Mouse (Mus musculus) cerebellum, adult 2 months (tissue): ENCODE measurements at regions not wholly inside any gene's neighbourhood (a gene's known extent, or its start where the extent isn't known, plus 50 kb on each side); places are given as distances from the start of the nearest gene placed in this dataset.

ENCODE experiments used
- DNase-seq, 2 experiments: peaks; one replicate each; pipeline ENCODE4 v3.0.0; 2021
- H3K27ac ChIP-seq: fragments of 200-500 bp; 2 replicates; pipeline ENCODE4 v1.5.1; 2012; ENCODE audit warnings: low read length, control low read depth, inconsistent platforms; ENCODE audit not compliant: insufficient read depth
- H3K27me3 ChIP-seq: fragments of 200-500 bp; 2 replicates; pipeline ENCODE4 v1.6.1; 2012; ENCODE audit warnings: inconsistent platforms, mild to moderate bottlenecking, low read length, moderate library complexity; ENCODE audit not compliant: control insufficient read depth, insufficient read depth
- H3K4me1 ChIP-seq: fragments of 200-500 bp; 2 replicates; pipeline ENCODE4 v1.6.1; 2011; ENCODE audit warnings: low read length; ENCODE audit not compliant: control insufficient read depth, insufficient read depth
- H3K4me3 ChIP-seq: fragments of 200-500 bp; replicated peaks from 2 replicates; pipeline ENCODE3; 2011; ENCODE audit warnings: mild to moderate bottlenecking, low read depth, low read length, control low read depth; ENCODE audit not compliant: insufficient read depth
- CTCF ChIP-seq: fragments of 200-500 bp; IDR thresholded peaks from 2 replicates; pipeline ENCODE4 v1.5.1; 2011; ENCODE audit warnings: low read depth, mild to moderate bottlenecking, control low read depth, low read length, moderate library complexity, borderline replicate concordance; ENCODE audit not compliant: insufficient read depth
- POLR2A ChIP-seq: fragments of 200-500 bp; IDR thresholded peaks from 2 replicates; pipeline ENCODE4 v1.6.1; 2011; ENCODE audit warnings: low read length, control low read depth, borderline replicate concordance; ENCODE audit not compliant: insufficient read depth
- WGBS: fragments of 180-500 bp; shearing (Covaris S2); methylation state at CpG from one replicate; pipeline ENCODE4 v1.1.7; 2018; 5-methylcytosine and 5-hydroxymethylcytosine counted together

- Histone ChIP-seq H3K4me3 (no peak overlapping the region), H3K27me3 (peaks cover 1% of the 10 kb centered on the region; the same call in 1 of the 2 replicates), H3K27ac (no peak overlapping the region), H3K4me1 (no peaks in the 10 kb centered on the region)
- no peak for DNase-seq
- no peak for TF ChIP-seq CTCF
- TF ChIP-seq POLR2A, result no peak
- 20% methylated on average over 10 of the region's 10 CpGs for WGBS
These were observed 319.2 kb upstream of the G2e3 start for GRCm38 (mm10) chr12:51028601-51029174.

DNA sequence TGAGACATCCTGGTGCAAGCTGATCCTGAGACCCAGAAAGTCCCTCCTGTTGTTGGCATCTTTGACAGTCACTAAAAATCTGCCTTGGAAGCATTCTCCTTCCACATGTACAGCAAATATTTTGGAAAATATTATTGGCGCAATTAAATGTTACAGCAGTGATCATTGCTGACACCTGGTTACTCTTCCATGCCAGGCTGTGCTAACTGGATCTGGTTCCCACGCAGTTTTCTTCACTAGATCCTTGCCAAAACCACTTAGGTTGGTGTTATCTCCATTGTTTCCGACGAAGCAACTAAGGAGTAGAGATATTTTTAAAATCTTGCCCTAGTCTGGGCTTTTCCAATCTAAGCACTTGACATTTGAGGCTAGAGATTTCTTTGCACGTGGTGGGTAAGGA, 321.8 kb upstream of the G2e3 start:
- H3K4me1 ChIP-seq, result no peaks in the 10 kb centered on the region
- DNase-seq, result no peak
- H3K4me3 ChIP-seq, result no peak overlapping the region
- H3K27ac ChIP-seq, result no peak overlapping the region
- TF ChIP-seq POLR2A (no peak), CTCF (no peak)
- 42% methylated on average over 5 of the region's 5 CpGs for WGBS
- H3K27me3 ChIP-seq, result peaks cover 1% of the 10 kb centered on the region; the same call in 1 of the 2 replicates

DNA sequence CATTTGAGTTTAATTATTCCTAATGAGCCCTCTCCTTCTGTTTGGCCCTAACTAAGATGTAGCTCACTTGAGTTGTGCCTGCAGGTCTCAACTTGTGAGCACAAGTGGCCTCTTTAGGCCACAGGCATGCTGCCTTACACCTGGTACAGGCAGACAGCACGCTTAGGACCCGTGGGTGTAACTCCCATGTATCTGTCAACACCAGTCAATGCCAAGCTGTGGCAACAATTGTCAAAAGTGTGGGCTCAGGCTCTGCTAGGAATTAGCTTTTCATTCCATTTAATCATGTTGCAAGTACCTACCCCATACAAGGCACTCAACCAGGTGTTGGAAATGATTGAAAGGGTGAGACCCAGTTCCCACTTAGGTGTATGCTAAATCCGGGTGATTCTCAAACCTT, 322.3 kb upstream of the G2e3 start:
- no peak overlapping the region for H3K27ac ChIP-seq
- no peak overlapping the region for H3K4me3 ChIP-seq
- H3K27me3 ChIP-seq, result peaks cover 1% of the 10 kb centered on the region; the same call in 1 of the 2 replicates
- TF ChIP-seq POLR2A, result no peak
- TF ChIP-seq CTCF, result no peak
- no peak for DNase-seq
- H3K4me1 ChIP-seq, result no peaks in the 10 kb centered on the region
- 75% methylated on average over 3 of the region's 3 CpGs for WGBS

DNA sequence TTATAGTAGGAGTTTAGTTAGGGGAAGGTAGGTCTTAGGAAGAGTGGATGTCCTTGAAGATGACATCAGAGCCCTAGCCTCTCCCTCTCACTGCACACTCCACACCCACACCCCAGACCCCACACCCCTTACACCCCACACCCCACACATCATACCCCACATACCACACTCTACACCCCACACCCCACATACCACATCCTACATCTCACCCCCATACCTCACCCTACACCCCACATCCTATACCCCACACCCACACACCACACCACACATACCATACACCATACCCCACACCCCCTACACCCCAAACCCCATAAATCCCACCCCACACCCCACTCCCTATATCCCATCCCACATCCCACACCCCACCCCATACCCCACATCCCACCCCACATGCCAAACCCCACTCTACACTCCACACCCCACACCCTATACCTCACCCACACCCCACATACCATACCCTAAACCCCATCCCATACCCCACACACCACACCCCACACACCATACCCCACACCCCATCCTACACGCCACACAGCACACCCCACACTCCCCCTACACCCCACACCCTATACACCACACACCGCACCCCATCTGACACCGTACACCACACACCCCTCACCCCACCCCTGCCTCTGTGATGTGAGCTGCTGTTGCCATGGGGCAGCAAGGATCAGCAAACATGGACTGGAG, 323.7 kb upstream of the G2e3 start:
- WGBS, result 96% methylated on average over 3 of the region's 3 CpGs

DNA sequence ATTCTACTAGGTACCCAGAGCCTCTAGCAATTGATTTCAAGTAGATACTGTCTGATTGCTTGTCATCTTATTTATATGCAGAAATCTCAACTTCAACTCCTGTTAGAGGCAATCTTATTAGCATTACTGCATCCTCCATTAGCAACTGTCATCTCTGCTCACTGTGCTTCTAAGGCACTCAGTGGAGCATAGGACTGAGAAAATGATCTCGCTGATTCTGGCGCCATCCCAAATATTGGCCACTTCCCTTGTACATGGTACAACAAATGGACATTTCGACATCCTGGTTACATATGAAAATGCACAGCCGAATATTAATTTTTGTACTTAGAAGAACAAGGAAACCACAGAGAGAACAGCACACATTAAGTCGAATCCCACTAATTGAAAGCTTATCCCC, 329.7 kb upstream of the G2e3 start:
- DNase-seq, result no peak
- H3K4me3 ChIP-seq, result no peak overlapping the region
- TF ChIP-seq POLR2A (no peak), CTCF (no peak)
- no peak overlapping the region for H3K27ac ChIP-seq
- 49% methylated on average over 5 of the region's 5 CpGs for WGBS
- H3K4me1 ChIP-seq, result no peaks in the 10 kb centered on the region
- no peaks in the 10 kb centered on the region for H3K27me3 ChIP-seq

More for the DNA sequence above, 323.7 kb upstream of the G2e3 start:
- DNase-seq, result no peak
- peaks cover 1% of the 10 kb centered on the region; the same call in 1 of the 2 replicates for H3K27me3 ChIP-seq
- H3K4me1 ChIP-seq, result no peaks in the 10 kb centered on the region
- no peak overlapping the region for H3K27ac ChIP-seq
- no peak overlapping the region for H3K4me3 ChIP-seq
- TF ChIP-seq POLR2A (no peak), CTCF (no peak)

GRCm38 (mm10) chr12:51016081-51016480, 331.8 kb upstream of the G2e3 start:
- Histone ChIP-seq H3K4me1 (no peaks in the 10 kb centered on the region), H3K27me3 (no peaks in the 10 kb centered on the region), H3K27ac (no peak overlapping the region), H3K4me3 (no peak overlapping the region)
- WGBS, result 93% methylated on average over 6 of the region's 6 CpGs
- no peak for TF ChIP-seq CTCF
- no peak for DNase-seq

GRCm38 (mm10) chr12:51009644-51010043, 338.2 kb upstream of the G2e3 start:
- H3K4me3 ChIP-seq, result no peak overlapping the region

More at GRCm38 (mm10) chr12:51009644-51010043, 338.2 kb upstream of the G2e3 start:
- WGBS, result 76% methylated on average over 4 of the region's 4 CpGs
- Histone ChIP-seq H3K4me1 (no peaks in the 10 kb centered on the region), H3K27ac (no peak overlapping the region), H3K27me3 (no peaks in the 10 kb centered on the region)
- TF ChIP-seq CTCF (no peak), POLR2A (no peak)
- no peak for DNase-seq
